Comparison of ENCODE assay signal across 21 mouse cellular contexts in genomic region chr19:56942216-56942615, GRCm38 (mm10).
DNase-seq lines count a peak whose midpoint lies in the region; TF ChIP-seq lines count a peak whose summit lies in the region.
"Had no signal": no experiment of that assay in that cellular context is flagged by ENCODE, and none has a peak within 500 bp of the region (broad histone marks: within the 10 kb centered on the region; RNA-seq: fewer than 3 reads in every experiment).

No protein-coding gene starts in this region.

- DNase-seq in 3134 (ENCODE audit: extremely low read depth, insufficient read length, low spot score), result peak; percentile 67
- DNase-seq in large intestine, adult 2 months (ENCODE audit: low read depth, low spot score), result peak; percentile 28
- DNase-seq in cerebellum, postnatal 14 days, result no peak
- DNase-seq in spleen, postnatal 14 days (ENCODE audit: low spot score in 2 of 2), result no peak
- DNase-seq: adrenal gland, adult 8-10 months; adrenal gland, postnatal 14 days; adrenal gland, postnatal 36 days; B cell, adult 2 months; cerebellum, adult 11-12 months; cerebellum, adult 2 months; cerebellum, adult 9-10 months; cerebellum, postnatal 10 days; cerebellum, postnatal 36 days; embryo, embryonic 11 days had no signal

- 33% methylated on average over 7 of the region's 7 CpGs for WGBS in large intestine, adult 2 months

- H3K36me3 ChIP-seq in C2C12 (ENCODE audit: control insufficient read depth, insufficient read depth), result peaks cover 3% of the 10 kb centered on the region
- H3K36me3 ChIP-seq: forebrain, embryonic 10.5 days; forebrain, embryonic 12.5 days had no signal

- no peak overlapping the region for H3ac ChIP-seq in C2C12 (ENCODE audit: control insufficient read depth, insufficient read length, low read depth)

- H3K4me3 ChIP-seq in C2C12 (ENCODE audit: insufficient read depth, poor library complexity, severe bottlenecking), result no peak overlapping the region
- H3K4me3 ChIP-seq: embryonic facial prominence, embryonic 13.5 days; embryonic facial prominence, embryonic 15.5 days; erythroblast, embryonic 14.5 days; forebrain, embryonic 10.5 days; forebrain, embryonic 12.5 days had no signal

- no peaks in the 10 kb centered on the region for H3K79me2 ChIP-seq in C2C12 (ENCODE audit: control insufficient read depth, insufficient read depth)

- no peaks in the 10 kb centered on the region for H3K27me3 ChIP-seq in C2C12 (ENCODE audit: control insufficient read depth, insufficient read depth, insufficient read length)
- H3K27me3 ChIP-seq: embryonic facial prominence, embryonic 13.5 days; embryonic facial prominence, embryonic 15.5 days; forebrain, embryonic 12.5 days; Patski had no signal

- H3K79me3 ChIP-seq in C2C12 (ENCODE audit: low read depth), result no peaks in the 10 kb centered on the region

- no peak for TF ChIP-seq CTCF in C2C12 (IDR thresholded peaks at IDR 0.05; ENCODE audit: control insufficient read depth, insufficient read depth, insufficient read length)

TF ChIP-seq in C2C12, 6 proteins besides CTCF, POLR2A, EP300 and RAD21:
- TF ChIP-seq MAX (IDR thresholded peaks at IDR 0.05) (no peak), FOSL1 (IDR thresholded peaks at IDR 0.05; ENCODE audit: insufficient read depth, low read length, poor library complexity, severe bottlenecking) (peak; percentile 56)

Comparison
In these comparisons a context has a peak if more than half of its experiments do, and no peak if none do; other contexts are left out.
1. DNase-seq: peak in 3134 (single experiment) and large intestine, adult 2 months (single experiment); none in cerebellum, postnatal 14 days (0 of 2) and spleen, postnatal 14 days (0 of 2).